12 mouse cellular contexts compared by ENCODE assay signal in genomic region chr14:31392873-31393545, GRCm38 (mm10). TPM values are rescaled to one million over a fixed set of nuclear protein-coding genes. Genes with fewer than 3 reads are reported as not detected.
DNase-seq lines count a peak whose midpoint lies in the region; ATAC-seq and TF ChIP-seq lines count a peak whose summit lies in the region.
"Had no signal": no experiment of that assay in that cellular context is flagged by ENCODE, and none has a peak within 500 bp of the region (broad histone marks: within the 10 kb centered on the region; RNA-seq: fewer than 3 reads in every experiment).

No protein-coding gene starts in this region.

- H3K27me3 ChIP-seq in liver, postnatal 0 days (ENCODE audit: insufficient read depth, low read length), result no peaks in the 10 kb centered on the region
- H3K27me3 ChIP-seq in hindbrain, postnatal 0 days (ENCODE audit: insufficient read depth, low read length), result no peaks in the 10 kb centered on the region
- H3K27me3 ChIP-seq: embryonic facial prominence, embryonic 12.5 days had no signal

- DNase-seq in gastrocnemius, adult 2 months, result peak; percentile 15
- no peak for DNase-seq in gastrocnemius, postnatal 4 days (ENCODE audit: low spot score in 2 of 2)
- peak; percentile 12 for DNase-seq in R1 (ENCODE audit: low read depth, low spot score)
- DNase-seq in layer of hippocampus, adult 2 months (ENCODE audit: low spot score in 2 of 2), result peak; percentile 79 to 88
- no peak for DNase-seq in liver, postnatal 0 days
- DNase-seq in thymus, postnatal 36 days, result no peak
- DNase-seq in thymus, postnatal 10 days (ENCODE audit: low spot score in 2 of 2), result no peak
- no peak for DNase-seq in hindbrain, postnatal 0 days (ENCODE audit: low spot score)
- DNase-seq: gastrocnemius, postnatal 10 days; midbrain, embryonic 14.5 days had no signal

- intact Hi-C loops in gastrocnemius, adult 2 months (cut with DNase I), result no loop called here

- WGBS in liver, postnatal 0 days (ENCODE audit: insufficient replicate concordance), result 41% methylated on average over 8 of the region's 8 CpGs
- WGBS in hindbrain, postnatal 0 days, result 62% methylated on average over 8 of the region's 8 CpGs

- no peak overlapping the region for H3K4me2 ChIP-seq in liver, postnatal 0 days (ENCODE audit: low read depth, low read length)
- H3K4me2 ChIP-seq in hindbrain, postnatal 0 days (ENCODE audit: low read depth, low read length), result no peak overlapping the region
- H3K4me2 ChIP-seq: embryonic facial prominence, embryonic 12.5 days had no signal

- ATAC-seq in liver, postnatal 0 days, result peak; percentile 56
- no peak for ATAC-seq in hindbrain, postnatal 0 days
- ATAC-seq: CD4-positive, CD25-positive, alpha-beta regulatory T cell, adult 4 months had no signal

- peaks cover 26% of the 10 kb centered on the region for H3K4me1 ChIP-seq in liver, postnatal 0 days (ENCODE audit: insufficient read depth)
- peaks cover 4% of the 10 kb centered on the region; the same call in 1 of the 2 replicates for H3K4me1 ChIP-seq in hindbrain, postnatal 0 days (ENCODE audit: insufficient read depth, low read length)

- no peaks in the 10 kb centered on the region for H3K9me3 ChIP-seq in liver, postnatal 0 days (ENCODE audit: low read length)
- H3K9me3 ChIP-seq in hindbrain, postnatal 0 days (ENCODE audit: low read length), result no peaks in the 10 kb centered on the region
- H3K9me3 ChIP-seq: embryonic facial prominence, embryonic 12.5 days had no signal

- H3K4me3 ChIP-seq in gastrocnemius, adult 2 months, result no peak overlapping the region
- H3K4me3 ChIP-seq in layer of hippocampus, adult 2 months, result no peak overlapping the region
- H3K4me3 ChIP-seq in liver, postnatal 0 days (ENCODE audit: low read depth, low read length), result no peak overlapping the region
- no peak overlapping the region for H3K4me3 ChIP-seq in hindbrain, postnatal 0 days (ENCODE audit: low read length)
- H3K4me3 ChIP-seq: embryonic facial prominence, embryonic 12.5 days had no signal

- H3K9ac ChIP-seq in liver, postnatal 0 days (replicated peaks), result no peak overlapping the region
- H3K9ac ChIP-seq in hindbrain, postnatal 0 days (replicated peaks; ENCODE audit: low read length), result no peak overlapping the region
- H3K9ac ChIP-seq: embryonic facial prominence, embryonic 12.5 days had no signal

- peaks cover 5% of the 10 kb centered on the region; the same call in 1 of the 2 replicates for H3K36me3 ChIP-seq in liver, postnatal 0 days (replicated peaks; ENCODE audit: insufficient read depth, low read length)
- no peaks in the 10 kb centered on the region for H3K36me3 ChIP-seq in hindbrain, postnatal 0 days (ENCODE audit: insufficient read depth, low read length)

- no peak for TF ChIP-seq CTCF in gastrocnemius, adult 2 months (IDR thresholded peaks at IDR 0.05)
- 0 out of 2 replicates have a peak, but pooled peaks have one; percentile 11 for TF ChIP-seq CTCF in layer of hippocampus, adult 2 months (conservative IDR thresholded peaks at IDR 0.05)
- TF ChIP-seq CTCF in liver, postnatal 0 days (IDR thresholded peaks at IDR 0.05; ENCODE audit: low read depth), result no peak
- TF ChIP-seq CTCF in hindbrain, postnatal 0 days (IDR thresholded peaks at IDR 0.05; ENCODE audit: low read depth), result no peak

- 0 out of 2 replicates have a peak overlapping the region, but pooled peaks have one; percentile 0 for H3K27ac ChIP-seq in gastrocnemius, adult 2 months
- peak overlapping the region; percentile 96 for H3K27ac ChIP-seq in layer of hippocampus, adult 2 months
- H3K27ac ChIP-seq in liver, postnatal 0 days (ENCODE audit: low read depth), result peak overlapping the region; percentile 84
- no peak overlapping the region for H3K27ac ChIP-seq in hindbrain, postnatal 0 days
- H3K27ac ChIP-seq: embryonic facial prominence, embryonic 12.5 days had no signal

- TF ChIP-seq EP300 in liver, postnatal 0 days (IDR thresholded peaks at IDR 0.05; ENCODE audit: low read depth), result no peak

RNA-seq across cellular contexts. Expression of gene Sh3bp5, which starts 42.9 kb away (rescaled TPM):
- 10 to 100 TPM; 55.1 to 58.5 TPM for total RNA-seq in gastrocnemius, adult 2 months (2021)
- total RNA-seq in gastrocnemius, postnatal 4 days (2021), result 10 to 100 TPM; 79.8 to 93.9 TPM
- 100 to 1,000 TPM; 147 to 158 TPM for total RNA-seq in layer of hippocampus, adult 2 months (2021)
- polyA plus RNA-seq in liver, postnatal 0 days (2015; fragmentation: Nextera tagmentation; extraction: Ambion mirVana), result 29.7 and 31.8 TPM in 2 replicates
- 41.6 and 53.9 TPM in 2 replicates for total RNA-seq in hindbrain, postnatal 0 days (2014; rRNA removed)
- 127 and 149 TPM in 2 replicates for polyA plus RNA-seq in hindbrain, postnatal 0 days (2015; fragmentation: Nextera tagmentation; extraction: Ambion mirVana)

RNA-seq across cellular contexts. Expression of gene Capn7, which starts 56.6 kb away (rescaled TPM):
- 10 to 100 TPM; 29.4 to 33.6 TPM for total RNA-seq in gastrocnemius, adult 2 months (2021)
- total RNA-seq in gastrocnemius, postnatal 4 days (2021), result 10 to 100 TPM; 31.9 to 37.1 TPM
- total RNA-seq in layer of hippocampus, adult 2 months (2021), result 10 to 100 TPM; 35.6 to 39.4 TPM
- polyA plus RNA-seq in liver, postnatal 0 days (2015; fragmentation: Nextera tagmentation; extraction: Ambion mirVana), result 10.3 and 12.4 TPM in 2 replicates
- 46.8 and 48.2 TPM in 2 replicates for total RNA-seq in hindbrain, postnatal 0 days (2014; rRNA removed)
- 50.4 and 50.5 TPM in 2 replicates for polyA plus RNA-seq in hindbrain, postnatal 0 days (2015; fragmentation: Nextera tagmentation; extraction: Ambion mirVana)

Comparison
In these comparisons a context has a peak if more than half of its experiments do, and no peak if none do; other contexts are left out.
1. DNase-seq: peak in gastrocnemius, adult 2 months (single experiment), R1 (single experiment) and layer of hippocampus, adult 2 months (2 of 2); none in gastrocnemius, postnatal 4 days (0 of 2), liver, postnatal 0 days (single experiment), thymus, postnatal 36 days (0 of 2), thymus, postnatal 10 days (0 of 2) and hindbrain, postnatal 0 days (single experiment).